Mouse (Mus musculus) limb, embryonic 13.5 days (tissue): Measurements from ENCODE around the gene Lrr1. TPM values are rescaled to one million over a fixed set of nuclear protein-coding genes. Genes with fewer than 3 reads are reported as not detected.
A peak's percentile ranks its signal among the peaks of the same experiment; 100 is the strongest.
"Not testable (repeated sequence)": the region's sequence is repeated elsewhere in the genome, so short reads cannot be mapped to it uniquely, and the experiment has no call there.

ENCODE experiments used
- ATAC-seq: fragments of 200-750 bp; cut with Nextera tagmentation; 2 replicates; pipeline ENCODE4 v1.8.0; 2017; ENCODE audit warnings: low read depth, moderate number of reproducible peaks, moderate TSS enrichment; ENCODE audit not compliant: low FRiP score
- H3K27ac ChIP-seq: fragments of 300-500 bp; sonication (generic); 2 replicates; pipeline ENCODE4 v1.5.1; 2015; ENCODE audit warnings: inconsistent platforms, mild to moderate bottlenecking, moderate library complexity
- H3K27me3 ChIP-seq: fragments of 300-500 bp; sonication (generic); 2 replicates; pipeline ENCODE4 v1.6.1; 2015; ENCODE audit warnings: mild to moderate bottlenecking, inconsistent platforms
- H3K36me3 ChIP-seq: fragments of 300-500 bp; sonication (generic); 2 replicates; pipeline ENCODE4 v1.6.1; 2015; ENCODE audit warnings: inconsistent platforms, mild to moderate bottlenecking, moderate library complexity
- H3K4me1 ChIP-seq: fragments of 300-500 bp; sonication (generic); 2 replicates; pipeline ENCODE4 v1.6.1; 2015; ENCODE audit warnings: inconsistent platforms
- H3K4me2 ChIP-seq: fragments of 300-500 bp; sonication (generic); replicated peaks from 2 replicates; pipeline ENCODE4 v1.6.1; 2015; ENCODE audit warnings: inconsistent platforms, mild to moderate bottlenecking, moderate library complexity
- H3K4me3 ChIP-seq: fragments of 300-500 bp; sonication (generic); 2 replicates; pipeline ENCODE4 v1.5.1; 2015; ENCODE audit warnings: moderate library complexity, mild to moderate bottlenecking, inconsistent platforms
- H3K9ac ChIP-seq: fragments of 300-500 bp; sonication (generic); 2 replicates; pipeline ENCODE4 v1.6.1; 2015; ENCODE audit warnings: mild to moderate bottlenecking, inconsistent platforms
- H3K9me3 ChIP-seq: fragments of 300-500 bp; sonication (generic); 2 replicates; pipeline ENCODE4 v1.6.1; 2016; ENCODE audit warnings: inconsistent platforms
- WGBS: fragments of 180-500 bp; shearing (Covaris S2); methylation state at CpG from one replicate; pipeline ENCODE4 v1.1.7; 2015; 5-methylcytosine and 5-hydroxymethylcytosine counted together
- polyA plus RNA-seq: library from polyadenylated mRNA; unstranded; fragments of >200 nt; fragmentation: Nextera tagmentation; extraction: Ambion mirVana; gene quantifications from 2 replicates; pipeline ENCODE4 v1.2.1, GENCODE M21; 2015

Lrr1 gene
- polyA plus RNA-seq, 1 experiment from 2014 or later: 22.6 TPM

DNA sequence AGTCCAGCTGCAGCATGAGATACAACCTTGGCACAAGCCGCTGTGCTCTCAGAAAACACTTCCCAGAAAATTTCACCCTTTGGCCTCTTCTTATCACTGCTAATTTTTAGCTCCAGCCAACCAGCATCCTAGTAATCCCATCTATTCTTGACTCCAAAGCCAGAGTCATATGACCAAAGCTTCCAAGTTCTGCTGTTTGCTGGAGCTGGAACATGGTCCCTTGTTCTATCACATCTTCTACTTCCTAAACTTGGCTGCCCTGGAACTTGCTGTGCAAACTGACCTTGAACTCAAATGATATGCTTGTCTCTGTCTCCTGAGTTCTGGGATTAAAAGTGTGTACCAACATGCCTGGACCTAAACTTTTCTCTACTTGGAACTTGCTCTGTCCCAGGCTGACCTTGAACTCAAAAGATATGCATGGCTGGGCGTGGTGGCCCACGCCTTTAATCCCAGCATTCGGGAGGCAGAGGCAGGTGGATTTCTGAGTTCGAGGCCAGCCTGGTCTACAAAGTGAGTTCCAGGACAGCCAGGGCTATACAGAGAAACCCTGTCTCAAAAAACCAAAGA, 21.4 kb upstream of the Lrr1 start:
- H3K36me3 ChIP-seq: no peaks in the 10 kb centered on the region
- ATAC-seq: no peak
- WGBS: 93% methylated on average over 5 of the region's 5 CpGs
- H3K4me2 ChIP-seq: no peak overlapping the region
- no peak overlapping the region for H3K9ac ChIP-seq
- H3K4me1 ChIP-seq: no peaks in the 10 kb centered on the region
- H3K4me3 ChIP-seq: no peak overlapping the region
- no peak overlapping the region for H3K27ac ChIP-seq
- H3K9me3 ChIP-seq: no peaks in the 10 kb centered on the region
- no peaks in the 10 kb centered on the region for H3K27me3 ChIP-seq

DNA sequence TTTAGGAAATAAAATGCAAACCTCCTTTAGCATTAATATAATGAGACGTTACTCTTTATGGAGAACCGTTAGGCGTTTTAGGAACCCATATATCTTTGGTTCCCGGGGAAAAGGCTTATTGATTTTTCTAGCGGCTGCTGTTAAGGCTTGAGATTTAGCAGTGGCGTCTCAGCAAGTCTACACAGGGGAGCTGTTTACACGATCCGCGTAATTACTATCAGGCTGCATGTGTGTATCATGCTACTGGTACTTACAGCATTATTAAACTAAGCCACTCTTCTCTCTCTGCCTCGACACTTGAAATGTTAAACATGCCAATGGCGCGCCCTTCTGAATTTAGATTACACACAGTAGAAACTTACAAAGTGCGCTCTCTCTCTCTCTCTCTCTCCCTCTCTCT, 18.6 kb upstream of the Lrr1 start:
- ATAC-seq: no peak
- H3K36me3 ChIP-seq: no peaks in the 10 kb centered on the region
- no peak overlapping the region for H3K27ac ChIP-seq
- 57% methylated on average over 13 of the region's 13 CpGs for WGBS
- H3K9ac ChIP-seq: no peak overlapping the region
- no peak overlapping the region for H3K4me3 ChIP-seq
- H3K4me1 ChIP-seq: no peaks in the 10 kb centered on the region
- no peaks in the 10 kb centered on the region for H3K9me3 ChIP-seq
- H3K27me3 ChIP-seq: no peaks in the 10 kb centered on the region
- no peak overlapping the region for H3K4me2 ChIP-seq

DNA sequence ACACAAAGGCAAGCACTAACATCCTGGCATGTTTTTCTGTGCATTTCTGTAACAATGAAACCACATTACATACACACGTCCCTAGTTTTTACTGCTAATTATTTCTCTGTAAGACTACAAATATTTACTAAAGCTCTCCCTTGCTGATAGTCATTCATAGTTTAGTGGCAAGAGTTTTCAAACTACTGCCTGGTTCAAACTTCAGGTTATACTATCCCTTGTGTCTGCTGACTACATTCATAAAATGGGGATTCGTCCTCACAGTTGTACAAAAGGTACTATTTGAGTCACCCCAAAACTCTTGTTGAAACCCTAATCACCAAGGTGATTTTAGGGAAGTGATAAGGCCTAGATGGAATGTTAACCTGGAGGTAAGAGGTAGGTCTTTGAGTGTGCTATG, 12.7 kb upstream of the Lrr1 start:
- 74% methylated on average over 2 of the region's 2 CpGs for WGBS

DNA sequence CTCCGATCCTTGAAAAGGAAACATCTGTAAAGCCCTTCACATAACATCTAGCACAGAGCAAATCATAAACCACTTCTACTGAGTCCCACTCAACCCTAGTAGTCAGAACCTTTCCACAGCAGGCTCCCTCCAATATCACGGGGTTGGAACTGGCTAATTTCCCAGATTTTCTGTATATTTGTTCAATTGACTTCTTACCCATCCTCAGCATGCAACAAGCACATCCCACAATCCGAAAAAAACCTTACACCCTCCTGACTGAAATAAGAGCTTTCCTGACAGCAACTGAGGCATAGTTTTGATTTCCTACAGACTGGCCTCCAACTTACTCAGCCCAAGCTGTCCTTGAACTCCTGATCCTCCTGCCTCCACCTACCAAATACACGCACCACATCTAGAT, 12.2 kb upstream of the Lrr1 start:
- ATAC-seq: no peak

More for the DNA sequence above, 12.7 kb upstream of the Lrr1 start:
- Histone ChIP-seq H3K27ac (no peak overlapping the region), H3K36me3 (peaks cover 25% of the 10 kb centered on the region), H3K4me3 (no peak overlapping the region), H3K9ac (no peak overlapping the region), H3K9me3 (no peaks in the 10 kb centered on the region), H3K27me3 (no peaks in the 10 kb centered on the region), H3K4me1 (peaks cover 11% of the 10 kb centered on the region), H3K4me2 (no peak overlapping the region)
- ATAC-seq: no peak

DNA sequence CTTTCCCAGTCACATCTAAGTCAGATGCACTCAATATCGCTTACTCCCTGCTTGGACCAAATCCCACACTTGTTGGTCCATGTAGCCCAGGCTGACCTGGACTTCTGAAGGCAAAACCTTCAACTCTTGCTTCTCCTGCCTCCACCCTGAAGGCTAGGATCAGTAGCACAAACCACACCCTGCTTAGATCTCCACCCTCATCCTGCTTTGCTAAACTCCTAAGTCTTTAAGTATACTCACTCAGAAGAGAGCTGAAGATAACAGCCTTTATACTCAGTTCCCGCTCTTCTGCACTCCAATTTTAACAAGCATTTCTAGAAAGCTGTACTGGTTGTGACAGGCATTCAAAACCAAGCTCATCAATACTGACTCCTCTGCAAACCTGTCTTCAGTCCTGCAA, 11.5 kb upstream of the Lrr1 start:
- no peak overlapping the region for H3K9ac ChIP-seq
- peaks cover 11% of the 10 kb centered on the region for H3K4me1 ChIP-seq
- no peaks in the 10 kb centered on the region for H3K27me3 ChIP-seq
- no peak overlapping the region for H3K27ac ChIP-seq
- no peak overlapping the region; the same call in 1 of the 2 replicates for H3K4me2 ChIP-seq
- peaks cover 25% of the 10 kb centered on the region for H3K36me3 ChIP-seq
- H3K4me3 ChIP-seq: peak overlapping the region; percentile 77; the same call in 1 of the 2 replicates
- no peak for ATAC-seq
- H3K9me3 ChIP-seq: no peaks in the 10 kb centered on the region
- WGBS: 100% methylated on average over 2 of the region's 2 CpGs

More for the DNA sequence above, 12.2 kb upstream of the Lrr1 start:
- H3K4me1 ChIP-seq: peaks cover 11% of the 10 kb centered on the region
- no peak overlapping the region for H3K9ac ChIP-seq
- H3K27me3 ChIP-seq: no peaks in the 10 kb centered on the region
- WGBS: 93% methylated on average over 4 of the region's 4 CpGs
- H3K9me3 ChIP-seq: no peaks in the 10 kb centered on the region
- no peak overlapping the region for H3K27ac ChIP-seq
- H3K4me2 ChIP-seq: no peak overlapping the region
- peaks cover 25% of the 10 kb centered on the region for H3K36me3 ChIP-seq
- H3K4me3 ChIP-seq: no peak overlapping the region

DNA sequence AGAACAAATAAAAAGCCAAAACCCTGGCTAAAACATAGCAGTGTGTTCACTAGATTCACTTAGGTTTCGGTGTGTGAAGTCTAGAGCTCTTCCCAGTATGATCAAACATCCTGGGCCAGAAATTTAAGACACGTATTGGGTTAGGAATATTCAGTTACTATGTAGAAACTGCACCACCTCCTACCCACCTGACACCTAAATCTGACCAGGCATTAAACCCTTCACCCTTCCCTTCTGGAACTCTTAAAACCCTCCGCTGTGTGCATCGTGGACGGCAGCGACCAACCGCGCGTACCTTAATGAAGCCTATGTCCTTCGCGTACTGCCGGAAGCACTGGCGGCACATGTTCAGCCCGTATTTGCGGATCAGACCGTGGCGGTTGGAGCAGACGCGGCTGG, 10.2 kb upstream of the Lrr1 start:
- Histone ChIP-seq H3K9ac (peak overlapping the region; percentile 94), H3K4me2 (peak overlapping the region; percentile 64), H3K4me3 (peak overlapping the region; percentile 77), H3K27ac (peak overlapping the region; percentile 97), H3K27me3 (no peaks in the 10 kb centered on the region), H3K9me3 (no peaks in the 10 kb centered on the region), H3K4me1 (peaks cover 11% of the 10 kb centered on the region), H3K36me3 (peaks cover 25% of the 10 kb centered on the region)
- WGBS: under 1% methylated on average over 19 of the region's 19 CpGs
- ATAC-seq: no peak

DNA sequence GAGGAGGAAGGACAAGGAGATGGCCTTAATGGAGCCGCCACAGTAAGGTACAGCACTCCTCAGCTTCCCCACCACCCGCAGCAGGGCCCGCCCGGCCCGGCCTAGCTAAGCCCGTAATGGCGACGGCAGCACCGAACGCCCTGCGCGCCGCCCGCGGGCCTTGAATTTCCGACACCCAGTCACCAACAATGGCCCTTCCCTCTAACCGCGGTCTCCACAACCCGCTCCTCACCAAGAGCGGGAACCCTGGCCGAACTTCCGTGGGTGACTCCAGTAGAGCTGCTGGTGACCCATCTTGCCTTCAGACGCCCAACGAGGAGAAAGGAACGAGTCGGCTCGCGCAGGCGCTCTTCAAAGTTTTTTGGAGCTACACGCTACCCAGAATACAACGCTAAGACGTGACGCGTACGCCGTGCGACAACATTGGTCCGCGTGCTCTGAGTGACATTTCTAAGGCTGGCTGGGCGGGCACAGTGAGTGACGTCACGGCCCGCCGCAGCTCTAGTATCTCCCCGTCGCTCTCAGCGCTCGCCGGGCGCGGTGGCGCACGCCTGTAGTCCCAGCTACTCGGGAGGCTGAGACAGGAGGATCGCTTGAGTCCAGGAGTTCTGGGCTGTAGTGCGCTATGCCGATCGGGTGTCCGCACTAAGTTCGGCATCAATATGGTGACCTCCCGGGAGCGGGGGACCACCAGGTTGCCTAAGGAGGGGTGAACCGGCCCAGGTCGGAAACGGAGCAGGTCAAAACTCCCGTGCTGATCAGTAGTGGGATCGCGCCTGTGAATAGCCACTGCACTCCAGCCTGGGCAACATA, 9.6 kb upstream of the Lrr1 start, which contains the start of gene Rps29:
Gene Rps29 (minus strand): TSS at position 422 of the 813 bp plus-strand sequence.
- H3K27me3 ChIP-seq, H3K9me3 ChIP-seq: not testable (repeated sequence)
- H3K27ac ChIP-seq: peak within 1 kb of the TSS; percentile 97
- ATAC-seq: peak; percentile 99
- peak within 1 kb of the TSS; percentile 94 for H3K9ac ChIP-seq
- peak within 1 kb of the TSS; percentile 64 for H3K4me2 ChIP-seq
- under 1% methylated on average over 56 of the region's 68 CpGs for WGBS
- H3K36me3 ChIP-seq: peaks cover 25% of the 10 kb centered on the region
- H3K4me1 ChIP-seq: peaks cover 11% of the 10 kb centered on the region
- H3K4me3 ChIP-seq: peak within 1 kb of the TSS; percentile 77

DNA sequence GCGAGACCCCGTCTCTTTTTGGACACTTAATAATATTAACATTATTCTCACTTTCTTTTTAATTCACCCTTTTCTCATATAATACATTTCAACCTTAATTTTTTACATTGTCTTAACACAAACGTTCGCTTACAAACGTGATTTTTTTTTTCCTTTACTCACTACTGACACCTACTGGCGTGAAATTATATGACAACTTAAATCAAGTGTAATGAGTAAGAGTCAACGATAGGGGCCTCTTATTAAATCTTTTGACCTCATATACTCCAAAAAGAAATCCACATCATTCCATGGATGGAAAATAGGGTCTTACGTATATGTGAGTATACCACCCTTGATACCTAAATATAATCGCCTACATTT, 9.1 kb upstream of the Lrr1 start:
- peaks cover 11% of the 10 kb centered on the region for H3K4me1 ChIP-seq
- 4% methylated on average over 9 of the region's 9 CpGs for WGBS
- 0 out of 2 replicates have a peak overlapping the region, but pooled peaks have one; percentile 15 for H3K4me2 ChIP-seq
- no peak overlapping the region; the same call in 1 of the 2 replicates for H3K27ac ChIP-seq
- H3K9ac ChIP-seq: no peak overlapping the region
- H3K4me3 ChIP-seq: peak overlapping the region; percentile 19
- ATAC-seq: no peak
- H3K9me3 ChIP-seq: no peaks in the 10 kb centered on the region
- peaks cover 25% of the 10 kb centered on the region for H3K36me3 ChIP-seq
- H3K27me3 ChIP-seq: no peaks in the 10 kb centered on the region

DNA sequence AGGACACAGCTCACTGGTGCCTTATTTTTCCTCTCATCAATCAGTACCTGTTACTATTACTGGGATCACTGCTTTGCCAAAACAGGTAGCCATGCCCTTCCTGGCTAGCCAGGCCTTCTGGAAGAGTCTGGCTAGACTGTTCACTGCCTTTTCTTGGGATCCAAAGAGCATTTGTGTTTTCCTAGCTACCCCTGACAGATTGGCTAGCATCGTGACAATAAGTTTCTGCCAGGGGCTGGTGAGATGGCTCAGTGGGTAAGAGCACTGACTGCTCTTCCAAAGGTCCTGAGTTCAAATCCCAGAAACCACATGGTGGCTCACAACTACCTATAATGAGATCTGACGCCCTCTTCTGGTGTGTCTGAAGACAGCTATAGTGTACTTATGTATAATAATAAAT, 7.9 kb upstream of the Lrr1 start:
- not testable (repeated sequence) for H3K9me3 ChIP-seq, H3K4me3 ChIP-seq, H3K27ac ChIP-seq, H3K27me3 ChIP-seq, H3K4me2 ChIP-seq, ATAC-seq, H3K9ac ChIP-seq
- Histone ChIP-seq H3K36me3 (peaks cover 21% of the 10 kb centered on the region), H3K4me1 (peaks cover 11% of the 10 kb centered on the region)
- WGBS: 71% methylated on average over 2 of the region's 2 CpGs

DNA sequence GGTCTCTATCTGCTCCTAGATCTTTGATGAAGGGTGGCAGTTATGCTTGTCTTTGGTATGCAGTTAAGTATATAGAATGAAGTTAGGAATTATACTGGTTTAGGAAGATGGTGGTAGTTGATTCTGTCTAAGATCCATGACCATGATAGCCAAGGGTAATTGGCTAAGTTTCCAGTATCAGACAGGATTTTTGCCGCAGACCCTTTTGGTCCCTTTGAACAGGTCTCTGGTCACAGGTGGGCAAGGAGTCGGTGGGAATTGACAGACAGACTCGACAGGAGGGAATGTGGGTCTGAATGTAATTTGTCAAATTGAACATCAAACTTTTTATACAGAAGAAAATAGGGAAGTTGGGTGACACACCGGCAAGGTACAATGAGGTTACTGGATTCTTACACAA, 5.0 kb upstream of the Lrr1 start:
- not testable (repeated sequence) for H3K36me3 ChIP-seq, H3K9ac ChIP-seq, H3K27me3 ChIP-seq, H3K27ac ChIP-seq, H3K9me3 ChIP-seq, H3K4me3 ChIP-seq, ATAC-seq, H3K4me1 ChIP-seq, H3K4me2 ChIP-seq
- WGBS: 86% methylated on average over 4 of the region's 4 CpGs

DNA sequence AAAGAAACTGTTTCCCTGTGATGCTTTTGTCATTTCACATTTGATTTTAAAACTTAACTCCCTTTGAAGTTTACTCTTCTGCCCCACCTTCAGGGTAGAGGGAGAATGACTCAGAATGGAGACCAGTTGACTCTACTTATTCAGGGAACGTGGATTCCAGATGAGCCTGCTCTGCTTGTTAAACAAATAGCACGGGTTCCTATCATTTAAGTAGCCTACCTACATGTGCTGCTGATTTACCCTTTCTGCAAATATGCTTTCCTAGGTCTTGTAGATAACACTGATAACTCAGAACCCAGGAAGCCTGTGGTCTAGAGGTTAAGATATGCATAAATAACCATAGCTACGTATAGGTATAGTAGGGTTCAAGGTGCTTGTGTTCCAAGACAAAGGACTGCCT, 3.7 kb upstream of the Lrr1 start:
- 62% methylated on average over 3 of the region's 3 CpGs for WGBS
- no peak overlapping the region for H3K27ac ChIP-seq
- no peaks in the 10 kb centered on the region for H3K36me3 ChIP-seq
- no peaks in the 10 kb centered on the region for H3K27me3 ChIP-seq
- H3K9ac ChIP-seq: no peak overlapping the region
- no peaks in the 10 kb centered on the region for H3K9me3 ChIP-seq
- no peak overlapping the region for H3K4me3 ChIP-seq
- peaks cover 14% of the 10 kb centered on the region for H3K4me1 ChIP-seq
- no peak for ATAC-seq
- H3K4me2 ChIP-seq: no peak overlapping the region

DNA sequence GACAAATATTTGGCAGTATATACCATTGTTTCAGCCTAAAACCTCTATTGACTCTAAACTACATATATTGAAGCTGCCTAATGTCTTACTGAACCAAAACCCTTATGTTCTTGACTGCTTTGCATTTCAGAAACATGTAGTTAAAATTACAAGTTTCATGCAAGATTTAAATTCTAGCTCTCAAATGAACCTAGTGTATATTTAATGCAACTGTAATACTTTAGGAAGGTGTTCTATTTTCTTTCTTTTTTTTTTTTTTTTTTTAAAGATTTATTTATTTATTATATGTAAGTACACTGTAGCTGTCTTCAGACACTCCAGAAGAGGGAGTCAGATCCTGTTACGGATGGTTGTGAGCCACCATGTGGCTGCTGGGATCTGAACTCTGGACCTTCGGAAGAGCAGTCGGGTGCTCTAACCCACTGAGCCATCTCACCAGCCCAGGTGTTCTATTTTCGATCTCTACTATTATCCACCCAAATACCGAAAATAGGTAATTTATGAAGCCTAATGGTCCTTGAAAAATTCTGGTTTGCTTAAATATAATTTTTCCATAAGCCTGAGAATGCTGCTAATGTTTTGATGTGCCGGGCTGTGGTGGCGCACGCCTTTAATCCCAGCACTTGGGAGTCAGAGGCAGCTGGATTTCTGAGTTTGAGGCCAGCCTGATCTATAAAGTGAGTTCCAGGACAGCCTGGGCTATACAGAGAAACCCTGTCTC, 1.6 kb upstream of the Lrr1 start:
- WGBS: 65% methylated on average over 8 of the region's 8 CpGs
- H3K9me3 ChIP-seq, H3K36me3 ChIP-seq: not testable (repeated sequence)

More for the DNA sequence above, 1.6 kb upstream of the Lrr1 start:
- H3K4me2 ChIP-seq: peak overlapping the region; percentile 94; the same call in 1 of the 2 replicates
- H3K9ac ChIP-seq, ATAC-seq, H3K27ac ChIP-seq, H3K27me3 ChIP-seq, H3K4me3 ChIP-seq: not testable (repeated sequence)
- H3K4me1 ChIP-seq: peaks cover 17% of the 10 kb centered on the region
